In genomic region chr8:106971916-106972315, GRCm38 (mm10) we compare ENCODE assay signal across 10 mouse cellular contexts. TPM values are rescaled to one million over a fixed set of nuclear protein-coding genes. Genes with fewer than 3 reads are reported as not detected.
DNase-seq lines count a peak whose midpoint lies in the region; ATAC-seq and TF ChIP-seq lines count a peak whose summit lies in the region.
"Had no signal": no experiment of that assay in that cellular context is flagged by ENCODE, and none has a peak within 500 bp of the region (broad histone marks: within the 10 kb centered on the region; RNA-seq: fewer than 3 reads in every experiment).

No protein-coding gene starts in this region.

- TF ChIP-seq POLR2A in testis, adult 2 months (IDR thresholded peaks at IDR 0.05; ENCODE audit: control insufficient read depth, low read depth, low read length): no peak

- H3K4me3 ChIP-seq in testis, adult 2 months (ENCODE audit: control insufficient read depth, low read depth, low read length): no peak overlapping the region
- no peak overlapping the region for H3K4me3 ChIP-seq in lung, embryonic 15.5 days
- H3K4me3 ChIP-seq in forebrain, embryonic 13.5 days: no peak overlapping the region
- H3K4me3 ChIP-seq: midbrain, embryonic 15.5 days had no signal

- H3K36me3 ChIP-seq in testis, adult 2 months (ENCODE audit: control insufficient read depth, insufficient read depth, low read length): no peaks in the 10 kb centered on the region
- no peaks in the 10 kb centered on the region for H3K36me3 ChIP-seq in lung, embryonic 15.5 days
- H3K36me3 ChIP-seq in forebrain, embryonic 13.5 days (ENCODE audit: poor library complexity, severe bottlenecking): no peaks in the 10 kb centered on the region
- H3K36me3 ChIP-seq: midbrain, embryonic 15.5 days had no signal

- no peak for TF ChIP-seq CTCF in testis, adult 2 months (IDR thresholded peaks at IDR 0.05; ENCODE audit: control insufficient read depth, insufficient read depth, insufficient replicate concordance, low read depth, low read length)

- no peaks in the 10 kb centered on the region for H3K9me3 ChIP-seq in lung, embryonic 15.5 days
- H3K9me3 ChIP-seq in forebrain, embryonic 13.5 days (replicated peaks): no peaks in the 10 kb centered on the region
- H3K9me3 ChIP-seq: midbrain, embryonic 15.5 days had no signal

- H3K27ac ChIP-seq in testis, adult 2 months (ENCODE audit: control insufficient read depth, insufficient read depth, low read depth, low read length): 0 out of 2 replicates have a peak overlapping the region, but pooled peaks have one; percentile 29
- peak overlapping the region; percentile 59 for H3K27ac ChIP-seq in lung, embryonic 15.5 days
- no peak overlapping the region for H3K27ac ChIP-seq in forebrain, embryonic 13.5 days
- H3K27ac ChIP-seq: midbrain, embryonic 15.5 days had no signal

- no peaks in the 10 kb centered on the region for H3K4me1 ChIP-seq in testis, adult 2 months (ENCODE audit: control insufficient read depth, insufficient read depth, low read length)
- H3K4me1 ChIP-seq in lung, embryonic 15.5 days: peaks cover 21% of the 10 kb centered on the region
- H3K4me1 ChIP-seq in forebrain, embryonic 13.5 days: no peaks in the 10 kb centered on the region
- H3K4me1 ChIP-seq: midbrain, embryonic 15.5 days had no signal

- WGBS in lung, embryonic 15.5 days: 51% methylated on average over 5 of the region's 5 CpGs
- WGBS in forebrain, embryonic 13.5 days: 75% methylated on average over 5 of the region's 5 CpGs

- intact Hi-C loops in left cerebral cortex, postnatal 4 days (cut with DNase I): no loop called here

- H3K9ac ChIP-seq in lung, embryonic 15.5 days: no peak overlapping the region
- no peak overlapping the region for H3K9ac ChIP-seq in forebrain, embryonic 13.5 days
- H3K9ac ChIP-seq: midbrain, embryonic 15.5 days had no signal

- DNase-seq in adrenal gland, adult 2 months: peak; percentile 57
- no peak for DNase-seq in adrenal gland, adult 18-20 months (ENCODE audit: low spot score in 2 of 2)
- DNase-seq in testis, postnatal 10 days (ENCODE audit: low spot score): no peak
- DNase-seq in embryo, embryonic 9.5 days (ENCODE audit: extremely low spot score): no peak
- no peak for DNase-seq in left cerebral cortex, postnatal 4 days

- no peaks in the 10 kb centered on the region for H3K27me3 ChIP-seq in testis, adult 2 months (ENCODE audit: control insufficient read depth, insufficient read depth, low read length)
- H3K27me3 ChIP-seq in lung, embryonic 15.5 days: no peaks in the 10 kb centered on the region
- H3K27me3 ChIP-seq in forebrain, embryonic 13.5 days: peaks cover 40% of the 10 kb centered on the region

- H3K4me2 ChIP-seq in lung, embryonic 15.5 days: no peak overlapping the region
- H3K4me2 ChIP-seq in forebrain, embryonic 13.5 days: no peak overlapping the region
- H3K4me2 ChIP-seq: midbrain, embryonic 15.5 days had no signal

- no peak for ATAC-seq in lung, embryonic 15.5 days (ENCODE audit: borderline replicate concordance, extremely low read depth, low FRiP score, low TSS enrichment)
- ATAC-seq in forebrain, embryonic 13.5 days: no peak
- ATAC-seq: inflammation-experienced regulatory T-cells, adult 6 months; midbrain, embryonic 15.5 days had no signal

RNA-seq across cellular contexts. Expression of gene Sntb2, which starts 36.4 kb away (rescaled TPM):
- total RNA-seq in adrenal gland, adult 2 months (2021): 10 to 100 TPM; 21.7 to 27.9 TPM
- polyA plus RNA-seq in adrenal gland, adult 2 months (2012; rRNA removed): 8.4 and 10.7 TPM in 2 replicates
- total RNA-seq in adrenal gland, adult 18-20 months (2021): 10 to 100 TPM; 16.9 to 20.9 TPM
- 13.4 and 14.4 TPM in 2 replicates for polyA plus RNA-seq in testis, adult 2 months (2012; rRNA removed)
- 17.2 and 17.8 TPM in 2 replicates for polyA plus RNA-seq in lung, embryonic 15.5 days (2015; fragmentation: Nextera tagmentation; extraction: Ambion mirVana)
- 3.6 and 4.1 TPM in 2 replicates for polyA plus RNA-seq in forebrain, embryonic 13.5 days (2015; fragmentation: Nextera tagmentation; extraction: Ambion mirVana)
- 1 to 10 TPM; 6.3 to 6.5 TPM for total RNA-seq in left cerebral cortex, postnatal 4 days (2021)

RNA-seq across cellular contexts. Expression of gene Vps4a, which starts 59.1 kb away (rescaled TPM):
- total RNA-seq in adrenal gland, adult 2 months (2021): 10 to 100 TPM; 78.8 to 99.8 TPM
- 17.8 and 19.4 TPM in 2 replicates for polyA plus RNA-seq in adrenal gland, adult 2 months (2012; rRNA removed)
- 10 to 100 TPM; 77.8 to 82.3 TPM for total RNA-seq in adrenal gland, adult 18-20 months (2021)
- polyA plus RNA-seq in testis, adult 2 months (2012; rRNA removed): 97.0 and 104 TPM in 2 replicates
- 65.7 and 68.9 TPM in 2 replicates for polyA plus RNA-seq in lung, embryonic 15.5 days (2015; fragmentation: Nextera tagmentation; extraction: Ambion mirVana)
- polyA plus RNA-seq in forebrain, embryonic 13.5 days (2015; fragmentation: Nextera tagmentation; extraction: Ambion mirVana): 113 TPM in 2 replicates
- 100 to 1,000 TPM; 137 to 143 TPM for total RNA-seq in left cerebral cortex, postnatal 4 days (2021)
